Mouse (Mus musculus) embryonic facial prominence, embryonic 10.5 days (tissue): Measurements from ENCODE around the gene Aebp2. TPM values are rescaled to one million over a fixed set of nuclear protein-coding genes. Genes with fewer than 3 reads are reported as not detected.

Source experiments
- DNase-seq: peaks from one replicate; pipeline ENCODE4 v3.0.0-alpha.2; 2017; ENCODE audit warnings: low spot score
- H3K27ac ChIP-seq: fragments of 300-500 bp; sonication (generic); replicated peaks from 2 replicates; pipeline ENCODE4 v1.5.1; 2016; ENCODE audit warnings: mild to moderate bottlenecking
- H3K27me3 ChIP-seq: fragments of 300-500 bp; sonication (generic); replicated peaks from 2 replicates; pipeline ENCODE4 v1.6.1; 2016; ENCODE audit warnings: low read depth, mild to moderate bottlenecking; ENCODE audit not compliant: poor library complexity, severe bottlenecking
- H3K36me3 ChIP-seq: fragments of 300-500 bp; sonication (generic); replicated peaks from 2 replicates; pipeline ENCODE4 v1.6.1; 2016; ENCODE audit warnings: mild to moderate bottlenecking, moderate library complexity
- H3K4me1 ChIP-seq: fragments of 300-500 bp; sonication (generic); 2 replicates; pipeline ENCODE4 v1.6.1; 2016
- H3K4me3 ChIP-seq: fragments of 300-500 bp; sonication (generic); 2 replicates; pipeline ENCODE4 v1.5.1; 2016; ENCODE audit warnings: mild to moderate bottlenecking, moderate library complexity
- H3K9me3 ChIP-seq: fragments of 300-500 bp; sonication (generic); 2 replicates; pipeline ENCODE4 v1.6.1; 2016; ENCODE audit warnings: mild to moderate bottlenecking
- WGBS: fragments of 180-500 bp; shearing (Covaris S2); methylation state at CpG from one replicate; pipeline ENCODE4 v1.1.7; 2016; 5-methylcytosine and 5-hydroxymethylcytosine counted together
- polyA plus RNA-seq: library from polyadenylated mRNA; unstranded; fragments of >200 nt; fragmentation: Nextera tagmentation; extraction: Ambion mirVana; gene quantifications from 2 replicates; pipeline ENCODE4 v1.2.1, GENCODE M21; 2016

The Aebp2 gene
- polyA plus RNA-seq, 1 experiment from 2014 or later: 9.4 TPM

DNA sequence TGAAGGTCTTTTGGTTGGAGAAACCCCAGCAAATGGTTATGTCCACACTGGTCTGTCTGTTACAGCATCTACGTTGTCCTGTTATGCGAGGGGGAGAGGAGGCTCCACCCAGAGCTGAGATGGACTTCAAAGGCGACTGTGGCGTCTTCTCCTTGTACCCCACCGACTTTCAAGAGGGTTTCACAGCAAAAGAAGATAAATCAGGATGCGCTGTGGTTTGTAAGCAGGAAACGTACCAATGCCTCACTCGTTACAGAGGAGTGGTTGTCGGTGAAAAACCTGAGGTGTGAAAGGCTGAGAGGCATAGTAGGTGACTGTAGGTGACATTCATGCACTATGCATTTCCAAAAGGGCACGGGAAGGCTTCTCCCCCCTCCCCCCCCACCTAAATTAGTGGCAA is 99.6 kb downstream of the Aebp2 start:
- no peak overlapping the region for H3K27ac ChIP-seq
- no peak overlapping the region for H3K4me3 ChIP-seq
- no peaks in the 10 kb centered on the region for H3K27me3 ChIP-seq
- WGBS: 84% methylated on average over 10 of the region's 10 CpGs
- H3K36me3 ChIP-seq: no peaks in the 10 kb centered on the region
- no peaks in the 10 kb centered on the region for H3K4me1 ChIP-seq
- no peak for DNase-seq
- H3K9me3 ChIP-seq: no peaks in the 10 kb centered on the region

Other genes with a start within 250 kb of the Aebp2 start
- 42.0 and 47.1 TPM in 2 replicates for gene Plekha5, start 198.6 kb upstream of the Aebp2 start, polyA plus RNA-seq
- not detected in 2 replicates for gene Gm11077, start 106.6 kb downstream of the Aebp2 start, polyA plus RNA-seq